Mouse (Mus musculus) WW6 (cell line): ENCODE results near the gene Parm1.

ENCODE experiments used
- DNase-seq: peaks from one replicate; pipeline ENCODE4 v3.0.0-alpha.2; 2013; ENCODE audit warnings: low read depth, low spot score

The Parm1 gene

GRCm38 (mm10) chr5:91517480-91518301 lies at the start of gene Parm1:
Gene Parm1, plus strand, starts transcription at chr5:91517615.
- peak; percentile 73 for DNase-seq

- DNase-seq = no peak
These were observed 42.2 kb upstream of the Parm1 start for GRCm38 (mm10) chr5:91475241-91475640.

GRCm38 (mm10) chr5:91476863-91477262 lies 40.6 kb upstream of the Parm1 start:
- DNase-seq = no peak

- DNase-seq = no peak
These were observed 38.7 kb upstream of the Parm1 start for GRCm38 (mm10) chr5:91478673-91479072.

GRCm38 (mm10) chr5:91480129-91480528 lies 37.3 kb upstream of the Parm1 start:
- DNase-seq = no peak

GRCm38 (mm10) chr5:91484324-91484723 lies 33.1 kb upstream of the Parm1 start:
- DNase-seq = no peak

GRCm38 (mm10) chr5:91494456-91494855 lies 23.0 kb upstream of the Parm1 start:
- DNase-seq = no peak

- DNase-seq = no peak
These were observed 16.1 kb upstream of the Parm1 start for GRCm38 (mm10) chr5:91501361-91501760.

GRCm38 (mm10) chr5:91502366-91502765 lies 15.0 kb upstream of the Parm1 start:
- no peak for DNase-seq

GRCm38 (mm10) chr5:91504320-91504922 lies 13.0 kb upstream of the Parm1 start:
- no peak for DNase-seq

- no peak for DNase-seq
These were observed 338 bp upstream of the Parm1 start for GRCm38 (mm10) chr5:91517077-91517476.

GRCm38 (mm10) chr5:91518302-91518790 lies 931 bp downstream of the Parm1 start:
- no peak for DNase-seq

- no peak for DNase-seq
These were observed 1.5 kb downstream of the Parm1 start for GRCm38 (mm10) chr5:91518946-91519345.

- DNase-seq = no peak
These were observed 2.1 kb downstream of the Parm1 start for GRCm38 (mm10) chr5:91519521-91519920.

- no peak for DNase-seq
These were observed 15.5 kb downstream of the Parm1 start for GRCm38 (mm10) chr5:91532748-91533496.

- DNase-seq = no peak
These were observed 41.7 kb downstream of the Parm1 start for GRCm38 (mm10) chr5:91559071-91559610.

GRCm38 (mm10) chr5:91559711-91560110 lies 42.3 kb downstream of the Parm1 start:
- DNase-seq = no peak

- no peak for DNase-seq
These were observed 44.0 kb downstream of the Parm1 start for GRCm38 (mm10) chr5:91561394-91561793.

GRCm38 (mm10) chr5:91562486-91562885 lies 45.1 kb downstream of the Parm1 start:
- no peak for DNase-seq

GRCm38 (mm10) chr5:91564054-91564453 lies 46.6 kb downstream of the Parm1 start:
- DNase-seq = no peak

- no peak for DNase-seq
These were observed 48.0 kb downstream of the Parm1 start for GRCm38 (mm10) chr5:91565458-91565857.

- DNase-seq = no peak
These were observed 49.2 kb downstream of the Parm1 start for GRCm38 (mm10) chr5:91566591-91566990.
